Mouse (Mus musculus) MEL (cell line): ENCODE measurements around the gene Sh2b3. TPM values are rescaled to one million over a fixed set of nuclear protein-coding genes. Genes with fewer than 3 reads are reported as not detected.
"Not testable (repeated sequence)": the region's sequence is repeated elsewhere in the genome, so short reads cannot be mapped to it uniquely, and the experiment has no call there.

ENCODE experiments used
- DNase-seq: peaks from one replicate; pipeline ENCODE4 v3.0.0; 2011; ENCODE audit warnings: low read depth, low spot score
- H3K27ac ChIP-seq: 2 replicates; pipeline ENCODE4 v1.5.1; 2012; ENCODE audit warnings: low read depth, mild to moderate bottlenecking, control low read depth, low read length, moderate library complexity; ENCODE audit not compliant: control insufficient read depth
- H3K27me3 ChIP-seq, 2 experiments: fragments of 150-350 bp in 1 of 2; sonication (generic) in 1 of 2; 2 replicates each; pipeline ENCODE4 v1.6.1; 2012; ENCODE audit warnings: low read length in 2 of 2, mild to moderate bottlenecking in 2 of 2, improper control_type of control experiment in 1 of 2, moderate library complexity in 1 of 2; ENCODE audit not compliant: insufficient read depth in 2 of 2, control insufficient read depth in 1 of 2
- H3K36me3 ChIP-seq, 2 experiments: 2 replicates each; pipeline ENCODE4 v1.6.1; 2012 to 2014; ENCODE audit warnings: low read length in 2 of 2, improper control_type of control experiment in 1 of 2, inconsistent platforms in 1 of 2, mild to moderate bottlenecking in 1 of 2; ENCODE audit not compliant: insufficient read depth in 2 of 2, control insufficient read depth in 1 of 2
- H3K4me1 ChIP-seq, 2 experiments: fragments of 150-350 bp in 1 of 2; sonication (generic) in 1 of 2; 2 replicates each; pipeline ENCODE4 v1.6.1; 2012; ENCODE audit warnings: low read length in 2 of 2, improper control_type of control experiment in 1 of 2, mild to moderate bottlenecking in 1 of 2; ENCODE audit not compliant: insufficient read depth in 2 of 2, control insufficient read depth in 1 of 2
- H3K4me3 ChIP-seq, 2 experiments: fragments of 150-350 bp in 1 of 2; sonication (generic) in 1 of 2; 2 replicates each; pipeline ENCODE4 v1.5.1; 2012; ENCODE audit warnings: low read depth in 2 of 2, low read length in 2 of 2, mild to moderate bottlenecking in 2 of 2, moderate library complexity in 2 of 2, control low read depth in 1 of 2, improper control_type of control experiment in 1 of 2; ENCODE audit not compliant: control insufficient read depth in 1 of 2, insufficient read depth in 1 of 2
- H3K79me2 ChIP-seq: 2 replicates; pipeline ENCODE4 v1.6.1; 2012; ENCODE audit warnings: mild to moderate bottlenecking, low read length, moderate library complexity; ENCODE audit not compliant: control insufficient read depth, poor library complexity, insufficient read depth
- H3K9ac ChIP-seq: 2 replicates; pipeline ENCODE4 v1.6.1; 2012; ENCODE audit warnings: low read depth, mild to moderate bottlenecking, control low read depth, low read length, moderate library complexity; ENCODE audit not compliant: control insufficient read depth, poor library complexity, severe bottlenecking
- H3K9me3 ChIP-seq: fragments of 150-350 bp; sonication (generic); replicated peaks from 2 replicates; pipeline ENCODE4 v1.6.1; 2012; ENCODE audit warnings: mild to moderate bottlenecking, low read length, improper control_type of control experiment, moderate library complexity; ENCODE audit not compliant: insufficient read depth
- BHLHE40 ChIP-seq: IDR thresholded peaks from 2 replicates; pipeline ENCODE4 v1.6.1; 2012; ENCODE audit warnings: low read depth, mild to moderate bottlenecking, inconsistent platforms, low read length, improper control_type of control experiment, borderline replicate concordance
- CHD1 ChIP-seq: IDR thresholded peaks from 2 replicates; pipeline ENCODE4 v1.6.1; 2012; ENCODE audit warnings: low read depth, mild to moderate bottlenecking, inconsistent platforms, low read length, improper control_type of control experiment
- CHD2 ChIP-seq: IDR thresholded peaks from 2 replicates; pipeline ENCODE4 v1.6.1; 2011; ENCODE audit warnings: low read length, improper control_type of control experiment
- CTCF ChIP-seq, 3 experiments: IDR thresholded peaks in 2 of 3; conservative IDR thresholded peaks in 1 of 3; 2 replicates each; pipeline ENCODE4 v1.5.1; 2011 to 2012; ENCODE audit warnings: low read length in 3 of 3, low read depth in 2 of 3, mild to moderate bottlenecking in 2 of 3, improper control_type of control experiment in 1 of 3, inconsistent platforms in 1 of 3, mixed read lengths in 1 of 3, moderate library complexity in 1 of 3; ENCODE audit not compliant: control insufficient read depth in 1 of 3, insufficient read depth in 1 of 3, poor library complexity in 1 of 3, severe bottlenecking in 1 of 3
- E2F4 ChIP-seq: IDR thresholded peaks from 2 replicates; pipeline ENCODE4 v1.6.1; 2011; ENCODE audit warnings: low read depth, low read length, improper control_type of control experiment, borderline replicate concordance
- EP300 ChIP-seq, 2 experiments: IDR thresholded peaks; 2 replicates each; pipeline ENCODE4 v1.6.1; 2011; ENCODE audit warnings: improper control_type of control experiment in 2 of 2, low read length in 2 of 2, low read depth in 1 of 2, mild to moderate bottlenecking in 1 of 2
- GABPA ChIP-seq: IDR thresholded peaks from 2 replicates; pipeline ENCODE4 v1.6.1; 2012; ENCODE audit warnings: low read depth, mild to moderate bottlenecking, inconsistent platforms, low read length, improper control_type of control experiment, moderate library complexity
- JUND ChIP-seq: IDR thresholded peaks from 2 replicates; pipeline ENCODE4 v1.6.1; 2011; ENCODE audit warnings: low read depth, mild to moderate bottlenecking, improper control_type of control experiment, low read length
- MAX ChIP-seq: IDR thresholded peaks from 2 replicates; pipeline ENCODE4 v1.6.1; 2011; ENCODE audit warnings: low read length, improper control_type of control experiment
- MEF2A ChIP-seq: IDR thresholded peaks from 2 replicates; pipeline ENCODE4 v1.6.1; 2014; ENCODE audit warnings: low read depth, mild to moderate bottlenecking, inconsistent platforms, low read length, improper control_type of control experiment; ENCODE audit not compliant: poor library complexity, insufficient replicate concordance, severe bottlenecking; ENCODE audit errors: extremely low read depth
- MXI1 ChIP-seq: IDR thresholded peaks from 2 replicates; pipeline ENCODE4 v1.6.1; 2011; ENCODE audit warnings: mild to moderate bottlenecking, low read depth, low read length, improper control_type of control experiment
- MYC ChIP-seq: IDR thresholded peaks from 2 replicates; pipeline ENCODE4 v1.6.1; 2011; ENCODE audit warnings: low read depth, mild to moderate bottlenecking, low read length, improper control_type of control experiment, moderate library complexity
- NELFE ChIP-seq: IDR thresholded peaks from 2 replicates; pipeline ENCODE4 v1.6.1; 2011; ENCODE audit warnings: low read depth, low read length, improper control_type of control experiment
- NRF1 ChIP-seq: IDR thresholded peaks from 2 replicates; pipeline ENCODE4 v1.6.1; 2014; ENCODE audit warnings: low read depth, mild to moderate bottlenecking, inconsistent platforms, low read length, improper control_type of control experiment, moderate library complexity; ENCODE audit not compliant: poor library complexity, insufficient read depth, severe bottlenecking
- POLR2AphosphoS2 ChIP-seq: IDR thresholded peaks from 2 replicates; pipeline ENCODE4 v1.6.1; 2011; ENCODE audit warnings: low read length, improper control_type of control experiment
- POLR2AphosphoS5 ChIP-seq: IDR thresholded peaks from 2 replicates; pipeline ENCODE4 v1.6.1; 2012; ENCODE audit warnings: low read depth, borderline replicate concordance, mild to moderate bottlenecking, inconsistent platforms, low read length, moderate library complexity, mixed read lengths
- RAD21 ChIP-seq: IDR thresholded peaks from 2 replicates; pipeline ENCODE4 v1.6.1; 2011; ENCODE audit warnings: mild to moderate bottlenecking, low read depth, low read length, improper control_type of control experiment
- RCOR1 ChIP-seq: IDR thresholded peaks from 2 replicates; pipeline ENCODE4 v1.6.1; 2012; ENCODE audit warnings: low read depth, mild to moderate bottlenecking, inconsistent platforms, low read length, improper control_type of control experiment
- SIN3A ChIP-seq: IDR thresholded peaks from 2 replicates; pipeline ENCODE4 v1.6.1; 2012; ENCODE audit warnings: low read length, improper control_type of control experiment, inconsistent platforms
- TAL1 ChIP-seq: IDR thresholded peaks from 2 replicates; pipeline ENCODE4 v1.6.1; 2012; ENCODE audit warnings: mild to moderate bottlenecking, inconsistent platforms, low read length, moderate library complexity, mixed read lengths
- TBP ChIP-seq: IDR thresholded peaks from 2 replicates; pipeline ENCODE4 v1.8.0; 2011; ENCODE audit warnings: low read depth, low read length, improper control_type of control experiment
- USF2 ChIP-seq, 2 experiments: IDR thresholded peaks; 2 replicates each; pipeline ENCODE4 v1.6.1; 2011 to 2012; ENCODE audit warnings: improper control_type of control experiment in 2 of 2, low read length in 2 of 2, borderline replicate concordance in 1 of 2, inconsistent platforms in 1 of 2, low read depth in 1 of 2, mild to moderate bottlenecking in 1 of 2; ENCODE audit not compliant: insufficient read depth in 1 of 2
- ZC3H11A ChIP-seq: IDR thresholded peaks from 2 replicates; pipeline ENCODE4 v1.6.1; 2012; ENCODE audit warnings: low read depth, mild to moderate bottlenecking, inconsistent platforms, low read length, improper control_type of control experiment
- polyA plus RNA-seq, 2 experiments: library from polyadenylated mRNA; stranded (reverse) in 1 of 2; unstranded in 1 of 2; fragments of >175 nt in 1 of 2; fragments of >200 nt in 1 of 2; gene quantifications; 2 replicates each; pipeline versions ENCODE4 v1.2.1 to v1.2.4; 2012; ENCODE audit warnings: low replicate concordance in 2 of 2, low read depth in 1 of 2; ENCODE audit not compliant: insufficient read length in 2 of 2, insufficient read depth in 1 of 2, missing spikeins in 1 of 2
- total RNA-seq: library from RNA; depleted of rRNA; stranded (reverse); fragments of 300-350 nt; gene quantifications from 2 replicates; pipeline ENCODE4 v1.2.3, GENCODE M21; 2012

Sh2b3 gene
- total and polyA plus RNA-seq, 3 experiments: 14.0 to 43.2 TPM; not detected in 1

DNA sequence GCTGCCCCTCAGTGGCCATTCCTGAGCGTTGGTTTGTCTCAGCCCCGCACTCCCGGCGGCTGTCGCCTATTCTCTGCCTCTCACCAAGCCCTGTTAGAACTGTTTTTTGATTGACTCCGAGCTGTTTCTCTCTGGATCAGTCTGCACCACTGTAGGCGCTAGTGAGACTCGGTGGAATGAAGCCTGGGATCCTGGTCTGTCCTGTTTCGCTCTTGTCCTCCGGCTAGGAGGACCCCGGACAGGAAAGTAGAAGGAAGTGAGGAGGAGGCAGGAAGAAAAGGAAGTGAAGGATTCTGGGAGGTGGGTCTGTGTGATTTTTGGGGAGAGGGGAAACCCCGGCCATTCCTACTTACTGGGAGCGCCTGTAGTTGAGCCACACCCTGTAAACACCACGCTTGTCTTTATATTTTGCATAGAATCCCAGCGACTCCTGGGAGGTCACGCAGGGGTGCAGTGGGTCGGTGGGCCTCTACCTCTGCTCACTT is 10.6 kb upstream of the Sh2b3 start (continued):
- no peak for TF ChIP-seq MEF2A
- TF ChIP-seq RCOR1: no peak
- TF ChIP-seq TAL1: no peak
- TF ChIP-seq POLR2AphosphoS2: no peak
- no peak for TF ChIP-seq EP300 (IDR thresholded peaks at IDR 0.05; ENCODE audit: low read depth in 1 of 2, low read length in 2 of 2)
- peak; percentile 31; the same call in 1 of the 2 replicates for TF ChIP-seq TBP
- TF ChIP-seq NRF1: no peak
- TF ChIP-seq USF2 (IDR thresholded peaks at IDR 0.05; ENCODE audit: borderline replicate concordance in 1 of 2, insufficient read depth in 1 of 2, low read depth in 1 of 2, low read length in 2 of 2): no peak
- no peak for TF ChIP-seq JUND
- peak; percentile 24; the same call in 1 of the 2 replicates for TF ChIP-seq MAX
- no peak for TF ChIP-seq E2F4
- TF ChIP-seq MYC: peak; percentile 38; the same call in 1 of the 2 replicates
- no peak for TF ChIP-seq RAD21
- no peak for TF ChIP-seq POLR2AphosphoS5
- no peak for TF ChIP-seq ZC3H11A
- 0 out of 2 replicates have a peak, but pooled peaks have one; percentile 0 for TF ChIP-seq MXI1
- TF ChIP-seq GABPA: no peak

DNA sequence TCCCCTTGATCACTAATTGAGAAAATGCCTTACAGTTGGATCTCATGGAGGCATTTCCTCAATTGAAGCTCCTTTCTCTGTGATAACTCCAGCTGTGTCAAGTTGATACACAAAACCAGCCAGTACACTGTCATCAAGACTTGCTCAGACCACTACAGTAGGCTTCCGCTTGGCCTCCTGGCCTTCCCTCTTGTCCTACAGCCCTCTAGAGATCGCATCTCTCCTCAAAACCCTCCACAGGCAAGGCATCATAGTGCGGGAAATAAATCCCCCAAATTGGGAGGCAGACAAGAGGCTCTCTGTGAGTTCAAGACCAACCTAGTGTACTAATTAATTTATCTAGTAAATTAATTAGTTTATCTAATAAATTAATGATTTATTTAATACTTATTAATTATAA is 9.8 kb upstream of the Sh2b3 start:
- not testable (repeated sequence) for H3K27ac ChIP-seq, H3K9me3 ChIP-seq, H3K36me3 ChIP-seq, H3K9ac ChIP-seq, H3K27me3 ChIP-seq, H3K4me3 ChIP-seq, H3K79me2 ChIP-seq
- DNase-seq: peak; percentile 56
- 0 out of 2 replicates have a peak, but pooled peaks have one; percentile 34 for TF ChIP-seq SIN3A
- H3K4me1 ChIP-seq: peaks cover 0 to 14% of the 10 kb centered on the region in 2 experiments; a peak in 2 of 4 replicates

GRCm38 (mm10) chr5:121846322-121846721 is 8.9 kb upstream of the Sh2b3 start:
- no peaks in the 10 kb centered on the region for H3K27me3 ChIP-seq
- no peak overlapping the region for H3K4me3 ChIP-seq
- H3K9me3 ChIP-seq: no peaks in the 10 kb centered on the region
- peaks cover 3% of the 10 kb centered on the region for H3K79me2 ChIP-seq
- TF ChIP-seq POLR2AphosphoS5: no peak
- TF ChIP-seq CHD1: no peak
- TF ChIP-seq NELFE: no peak
- no peak for TF ChIP-seq MEF2A
- TF ChIP-seq E2F4: no peak
- TF ChIP-seq JUND: no peak
- no peak for TF ChIP-seq GABPA
- no peak for TF ChIP-seq CTCF (IDR thresholded peaks at IDR 0.05 in 2 of 3, conservative IDR thresholded peaks at IDR 0.05 in 1 of 3; ENCODE audit: control insufficient read depth in 1 of 3, insufficient read depth in 1 of 3, low read depth in 2 of 3, low read length in 3 of 3, poor library complexity in 1 of 3, severe bottlenecking in 1 of 3)
- TF ChIP-seq BHLHE40: no peak
- TF ChIP-seq CHD2: no peak
- peaks cover 0 to 15% of the 10 kb centered on the region in 2 experiments; a peak in 2 of 4 replicates for H3K4me1 ChIP-seq
- H3K9ac ChIP-seq: no peak overlapping the region
- no peak overlapping the region for H3K27ac ChIP-seq
- peaks cover 0 to 4% of the 10 kb centered on the region in 2 experiments; a peak in 1 of 4 replicates for H3K36me3 ChIP-seq
- DNase-seq: no peak
